24 mouse cellular contexts compared by ENCODE assay signal in the genomic region with DNA sequence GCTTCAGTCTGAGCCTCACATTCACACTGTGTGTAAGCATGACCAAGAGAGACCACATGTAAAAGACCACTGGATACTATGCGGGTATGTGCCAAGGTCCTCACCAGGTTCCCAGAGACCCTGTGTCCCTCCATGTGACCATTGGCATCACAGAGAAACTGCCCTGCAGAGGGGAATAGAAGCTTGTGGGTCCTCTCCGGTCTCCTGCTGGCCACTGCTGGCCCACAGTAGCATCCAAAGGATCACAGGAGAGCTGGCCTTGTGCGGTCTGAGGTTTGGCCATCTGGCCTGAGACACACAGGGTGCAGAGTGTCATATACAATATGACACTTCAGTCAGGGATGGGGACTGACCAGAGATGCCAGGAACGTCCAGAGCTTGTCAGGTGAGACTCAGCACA. TPM values are rescaled to one million over a fixed set of nuclear protein-coding genes. Genes with fewer than 3 reads are reported as not detected.
DNase-seq lines count a peak whose midpoint lies in the region; ATAC-seq and TF ChIP-seq lines count a peak whose summit lies in the region.
"Had no signal": no experiment of that assay in that cellular context is flagged by ENCODE, and none has a peak within 500 bp of the region (broad histone marks: within the 10 kb centered on the region; RNA-seq: fewer than 3 reads in every experiment).

No protein-coding gene starts in this region.

- no peak for TF ChIP-seq CTCF in heart, adult 2 months (IDR thresholded peaks at IDR 0.05)
- TF ChIP-seq CTCF in lung, postnatal 0 days (IDR thresholded peaks at IDR 0.05): no peak
- no peak for TF ChIP-seq CTCF in lung, adult 2 months (IDR thresholded peaks at IDR 0.05; ENCODE audit: insufficient read depth, low read length)

- no peak for DNase-seq in forebrain, embryonic 10.5 days (ENCODE audit: extremely low spot score, low spot score)
- no peak for DNase-seq in heart, adult 2 months
- no peak for DNase-seq in heart, postnatal 4 days
- no peak for DNase-seq in lung, postnatal 0 days (ENCODE audit: low spot score)
- DNase-seq in lung, adult 2 months: no peak
- DNase-seq in cerebellum, adult 11 months: no peak
- DNase-seq: cerebellum, adult 2 months; cerebellum, adult 9-11 months; cerebellum, postnatal 25 days; forebrain, postnatal 0 days; kidney, adult 11 months had no signal

- no peaks in the 10 kb centered on the region for H3K79me2 ChIP-seq in heart, adult 2 months (replicated peaks; ENCODE audit: control insufficient read depth, insufficient read depth, low read length)
- no peaks in the 10 kb centered on the region for H3K79me2 ChIP-seq in myocyte (ENCODE audit: control insufficient read depth, insufficient read depth)

- H3K36me3 ChIP-seq in forebrain, embryonic 10.5 days (replicated peaks): peaks cover 15% of the 10 kb centered on the region
- 0 out of 2 replicates have a peak, but pooled peaks cover 3% of the 10 kb centered on the region for H3K36me3 ChIP-seq in forebrain, embryonic 12.5 days (replicated peaks)
- no peaks in the 10 kb centered on the region for H3K36me3 ChIP-seq in heart, adult 2 months (ENCODE audit: control insufficient read depth, insufficient read depth, low read length)
- H3K36me3 ChIP-seq in lung, postnatal 0 days (ENCODE audit: insufficient read depth, low read length): no peaks in the 10 kb centered on the region
- peaks cover 8% of the 10 kb centered on the region for H3K36me3 ChIP-seq in myocyte (ENCODE audit: control insufficient read depth, insufficient read depth)
- H3K36me3 ChIP-seq: embryonic facial prominence, embryonic 12.5 days; embryonic facial prominence, embryonic 15.5 days; heart, embryonic 10.5 days; hindbrain, embryonic 13.5 days; intestine, embryonic 15.5 days had no signal

- peaks cover 39% of the 10 kb centered on the region for H3K27me3 ChIP-seq in forebrain, embryonic 10.5 days (ENCODE audit: poor library complexity, severe bottlenecking)
- H3K27me3 ChIP-seq in forebrain, embryonic 12.5 days: peaks cover 15% of the 10 kb centered on the region
- no peaks in the 10 kb centered on the region for H3K27me3 ChIP-seq in heart, adult 2 months (ENCODE audit: control insufficient read depth, insufficient read depth, low read length)
- peaks cover 4% of the 10 kb centered on the region; the same call in 1 of the 2 replicates for H3K27me3 ChIP-seq in lung, postnatal 0 days (replicated peaks; ENCODE audit: insufficient read depth, low read length)
- H3K27me3 ChIP-seq in myocyte (ENCODE audit: control insufficient read depth, insufficient read depth, insufficient read length): no peaks in the 10 kb centered on the region

- H3K4me2 ChIP-seq in forebrain, embryonic 12.5 days: no peak overlapping the region
- H3K4me2 ChIP-seq in lung, postnatal 0 days (replicated peaks; ENCODE audit: low read depth, low read length): no peak overlapping the region
- peak overlapping the region; percentile 67 for H3K4me2 ChIP-seq in myocyte (ENCODE audit: low read depth)
- H3K4me2 ChIP-seq: embryonic facial prominence, embryonic 12.5 days; embryonic facial prominence, embryonic 15.5 days; hindbrain, embryonic 13.5 days; intestine, embryonic 15.5 days had no signal

- intact Hi-C loops in heart, adult 2 months (cut with DNase I): no loop called here

- peaks cover 72% of the 10 kb centered on the region for H3K4me1 ChIP-seq in forebrain, embryonic 10.5 days
- H3K4me1 ChIP-seq in forebrain, embryonic 12.5 days: peaks cover 44% of the 10 kb centered on the region
- peaks cover 17% of the 10 kb centered on the region for H3K4me1 ChIP-seq in heart, adult 2 months (ENCODE audit: control insufficient read depth, insufficient read depth, low read length)
- H3K4me1 ChIP-seq in lung, postnatal 0 days (ENCODE audit: insufficient read depth, low read depth, low read length): peaks cover 4% of the 10 kb centered on the region; the same call in 1 of the 2 replicates
- peaks cover 4% of the 10 kb centered on the region; the same call in 1 of the 2 replicates for H3K4me1 ChIP-seq in lung, adult 2 months (ENCODE audit: control insufficient read depth, insufficient read depth, low read length)

- H3K27ac ChIP-seq in forebrain, embryonic 10.5 days: peak overlapping the region; percentile 67
- H3K27ac ChIP-seq in forebrain, embryonic 12.5 days: no peak overlapping the region
- H3K27ac ChIP-seq in heart, adult 2 months: peak overlapping the region; percentile 52
- peak overlapping the region; percentile 43; the same call in 1 of the 2 replicates for H3K27ac ChIP-seq in lung, postnatal 0 days (ENCODE audit: low read length)
- H3K27ac ChIP-seq: embryonic facial prominence, embryonic 12.5 days; embryonic facial prominence, embryonic 15.5 days; heart, embryonic 10.5 days; hindbrain, embryonic 13.5 days; intestine, embryonic 15.5 days had no signal

- H3K4me3 ChIP-seq in forebrain, embryonic 10.5 days: no peak overlapping the region
- no peak overlapping the region for H3K4me3 ChIP-seq in forebrain, embryonic 12.5 days (replicated peaks)
- H3K4me3 ChIP-seq in heart, adult 2 months: no peak overlapping the region
- H3K4me3 ChIP-seq in lung, postnatal 0 days (ENCODE audit: low read depth, low read length): no peak overlapping the region
- H3K4me3 ChIP-seq in lung, adult 2 months (replicated peaks; ENCODE audit: extremely low read depth, low read depth, low read length): no peak overlapping the region
- no peak overlapping the region for H3K4me3 ChIP-seq in myocyte
- H3K4me3 ChIP-seq: embryonic facial prominence, embryonic 12.5 days; embryonic facial prominence, embryonic 15.5 days; erythroblast, embryonic 14.5 days; heart, embryonic 10.5 days; hindbrain, embryonic 13.5 days; intestine, embryonic 15.5 days had no signal

- no peaks in the 10 kb centered on the region for H3K9me3 ChIP-seq in forebrain, embryonic 10.5 days
- no peaks in the 10 kb centered on the region for H3K9me3 ChIP-seq in forebrain, embryonic 12.5 days
- H3K9me3 ChIP-seq in lung, postnatal 0 days (ENCODE audit: low read length): no peaks in the 10 kb centered on the region
- H3K9me3 ChIP-seq: embryonic facial prominence, embryonic 12.5 days; embryonic facial prominence, embryonic 15.5 days; heart, embryonic 10.5 days; hindbrain, embryonic 13.5 days; intestine, embryonic 15.5 days had no signal

- no peak for TF ChIP-seq EP300 in heart, adult 2 months (IDR thresholded peaks at IDR 0.05; ENCODE audit: insufficient read depth, low read depth, low read length)
- TF ChIP-seq EP300 in lung, postnatal 0 days (IDR thresholded peaks at IDR 0.05): no peak

- H3K9ac ChIP-seq in forebrain, embryonic 12.5 days: no peak overlapping the region
- no peak overlapping the region for H3K9ac ChIP-seq in heart, adult 2 months (ENCODE audit: low read depth, low read length)
- no peak overlapping the region for H3K9ac ChIP-seq in lung, postnatal 0 days (replicated peaks; ENCODE audit: low read depth)
- H3K9ac ChIP-seq: embryonic facial prominence, embryonic 12.5 days; embryonic facial prominence, embryonic 15.5 days; forebrain, postnatal 0 days; hindbrain, embryonic 13.5 days; intestine, embryonic 15.5 days had no signal

- no peak for TF ChIP-seq POLR2A in heart, adult 2 months (IDR thresholded peaks at IDR 0.05; ENCODE audit: insufficient read depth, low read depth, low read length)
- no peak for TF ChIP-seq POLR2A in lung, adult 2 months (IDR thresholded peaks at IDR 0.05; ENCODE audit: borderline replicate concordance, extremely low read depth, low read depth, low read length)
- TF ChIP-seq POLR2A in myocyte (IDR thresholded peaks at IDR 0.05; ENCODE audit: insufficient read length, low read depth): no peak

- H3ac ChIP-seq in myocyte (ENCODE audit: control insufficient read depth, insufficient read length): no peak overlapping the region

- no peak for ATAC-seq in forebrain, embryonic 12.5 days (ENCODE audit: low FRiP score)
- no peak for ATAC-seq in lung, postnatal 0 days
- ATAC-seq: activated CD4-positive, CD25-positive, alpha-beta regulatory T cell, adult 4 months; forebrain, embryonic 14.5 days; forebrain, postnatal 0 days; hindbrain, embryonic 16.5 days; intestine, embryonic 15.5 days had no signal

- 88% methylated on average over 4 of the region's 4 CpGs for WGBS in forebrain, embryonic 10.5 days
- WGBS in forebrain, embryonic 12.5 days: 87% methylated on average over 4 of the region's 4 CpGs
- WGBS in heart, adult 2 months: 88% methylated on average over 4 of the region's 4 CpGs
- WGBS in lung, postnatal 0 days: 82% methylated on average over 4 of the region's 4 CpGs
- 84% methylated on average over 4 of the region's 4 CpGs for WGBS in lung, adult 2 months

TF ChIP-seq in myocyte, 11 proteins besides CTCF, POLR2A, EP300 and RAD21 (continues in another document):
- no peak for TF ChIP-seq MYOG (IDR thresholded peaks at IDR 0.05; ENCODE audit: control insufficient read depth in 1 of 3, insufficient read depth in 1 of 3, insufficient read length in 2 of 3, low read depth in 2 of 3)
- no peak for TF ChIP-seq MAX (IDR thresholded peaks at IDR 0.05; ENCODE audit: low read depth)

RNA-seq across cellular contexts. Expression of a gene that starts 4.0 kb away (rescaled TPM):
- 2.8 and 3.4 TPM in 2 replicates for polyA plus RNA-seq in forebrain, embryonic 10.5 days (2016; fragmentation: Nextera tagmentation; extraction: Ambion mirVana)
- polyA plus RNA-seq in forebrain, embryonic 12.5 days (2016; fragmentation: Nextera tagmentation; extraction: Ambion mirVana): 3.3 and 3.5 TPM in 2 replicates
- 1 to 10 TPM; 1.2 to 1.5 TPM for total RNA-seq in heart, adult 2 months (2021)
- 1.6 and 1.8 TPM in 2 replicates for polyA plus RNA-seq in heart, adult 2 months (2012; rRNA removed)
- 1 to 10 TPM; 2.5 to 2.8 TPM for total RNA-seq in heart, postnatal 4 days (2021)
- 0.35 and 0.57 TPM in 2 replicates for polyA plus RNA-seq in lung, postnatal 0 days (2015; fragmentation: Nextera tagmentation; extraction: Ambion mirVana)
- polyA plus RNA-seq in lung, adult 2 months (2012; rRNA removed): 1.3 and 1.8 TPM in 2 replicates
- polyA plus RNA-seq in myocyte (2012; fragmentation: generic; extraction: Trizol): 13.5 TPM
- total RNA-seq: common myeloid progenitor, adult 5-6 weeks; granulocyte monocyte progenitor cell, adult 5-6 weeks had no signal
- polyA plus RNA-seq: erythroblast, embryonic 14.5 days had no signal

RNA-seq across cellular contexts. Expression of a gene that starts 24.1 kb away (rescaled TPM):
- polyA plus RNA-seq in forebrain, embryonic 10.5 days (2016; fragmentation: Nextera tagmentation; extraction: Ambion mirVana): 19.4 and 20.1 TPM in 2 replicates
- 24.4 and 24.6 TPM in 2 replicates for polyA plus RNA-seq in forebrain, embryonic 12.5 days (2016; fragmentation: Nextera tagmentation; extraction: Ambion mirVana)
- under 1 TPM; 0.41 to 0.47 TPM for total RNA-seq in heart, adult 2 months (2021)
- 1.3 and 1.8 TPM in 2 replicates for polyA plus RNA-seq in heart, adult 2 months (2012; rRNA removed)
- 1 to 10 TPM; 2.5 to 3.3 TPM for total RNA-seq in heart, postnatal 4 days (2021)
- 1.0 and 1.3 TPM in 2 replicates for polyA plus RNA-seq in lung, postnatal 0 days (2015; fragmentation: Nextera tagmentation; extraction: Ambion mirVana)
- polyA plus RNA-seq in lung, adult 2 months (2012; rRNA removed): 1.6 and 3.0 TPM in 2 replicates
- polyA plus RNA-seq in myocyte (2012; fragmentation: generic; extraction: Trizol): 1.6 TPM
- total RNA-seq: common myeloid progenitor, adult 5-6 weeks; granulocyte monocyte progenitor cell, adult 5-6 weeks had no signal
- polyA plus RNA-seq: activated CD4-positive, CD25-positive, alpha-beta regulatory T cell, adult 4 months; erythroblast, embryonic 14.5 days had no signal

RNA-seq across cellular contexts. Expression of a gene that starts 34.8 kb away (rescaled TPM):
- 13.5 and 14.6 TPM in 2 replicates for polyA plus RNA-seq in forebrain, embryonic 10.5 days (2016; fragmentation: Nextera tagmentation; extraction: Ambion mirVana)
- polyA plus RNA-seq in forebrain, embryonic 12.5 days (2016; fragmentation: Nextera tagmentation; extraction: Ambion mirVana): 10.7 and 14.7 TPM in 2 replicates
- total RNA-seq in heart, adult 2 months (2021): 10 to 100 TPM; 39.2 to 43.9 TPM
- 27.1 and 29.3 TPM in 2 replicates for polyA plus RNA-seq in heart, adult 2 months (2012; rRNA removed)
- total RNA-seq in heart, postnatal 4 days (2021): 10 to 100 TPM; 35.2 to 37.2 TPM
- polyA plus RNA-seq in lung, postnatal 0 days (2015; fragmentation: Nextera tagmentation; extraction: Ambion mirVana): 4.1 and 4.5 TPM in 2 replicates
- polyA plus RNA-seq in lung, adult 2 months (2012; rRNA removed): 22.2 and 22.5 TPM in 2 replicates
- 6.6 TPM for polyA plus RNA-seq in myocyte (2012; fragmentation: generic; extraction: Trizol)
